Mouse (Mus musculus): ENCODE measurements around the gene Eif4e1b. TPM values are rescaled to one million over a fixed set of nuclear protein-coding genes. Genes with fewer than 3 reads are reported as not detected.
A peak's percentile ranks its signal among the peaks of the same experiment; 100 is the strongest.

Eif4e1b gene
- polyA plus RNA-seq, 1 experiment from 2014 or later, result not detected

DNA sequence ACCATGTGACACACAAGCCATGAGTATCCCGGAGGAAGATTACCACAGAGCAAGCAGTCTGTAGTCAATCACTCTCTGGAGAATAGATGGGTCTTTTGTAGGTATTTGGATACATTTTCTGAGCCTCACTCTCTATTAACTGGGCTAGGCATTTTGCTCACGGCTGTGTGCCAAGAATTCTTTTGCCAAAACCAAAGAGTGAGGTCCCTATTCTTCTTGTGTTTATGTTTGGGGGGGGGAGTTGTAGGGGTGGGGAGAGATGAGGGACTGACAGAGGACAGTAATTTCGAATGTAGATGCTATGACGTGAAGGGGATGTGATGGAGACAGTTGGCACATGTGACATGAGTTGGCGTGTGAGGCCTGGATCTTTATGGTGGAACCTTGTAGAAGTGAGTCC, 53.3 kb downstream of the Eif4e1b start:
- Histone ChIP-seq H3K36me3 (no peaks in the 10 kb centered on the region), H3K27ac (replicated peaks) (peak overlapping the region; percentile 80), H3K27me3 (no peaks in the 10 kb centered on the region), H3K4me1 (replicated peaks) (peaks cover 30% of the 10 kb centered on the region), H3K9ac (no peak overlapping the region), H3K4me2 (0 out of 2 replicates have a peak overlapping the region, but pooled peaks have one; percentile 31), H3K4me3 (no peak overlapping the region), H3K9me3 (no peaks in the 10 kb centered on the region)
- 63% methylated on average over 5 of the region's 5 CpGs for WGBS
- ATAC-seq (ENCODE audit: low read depth), result no peak

DNA sequence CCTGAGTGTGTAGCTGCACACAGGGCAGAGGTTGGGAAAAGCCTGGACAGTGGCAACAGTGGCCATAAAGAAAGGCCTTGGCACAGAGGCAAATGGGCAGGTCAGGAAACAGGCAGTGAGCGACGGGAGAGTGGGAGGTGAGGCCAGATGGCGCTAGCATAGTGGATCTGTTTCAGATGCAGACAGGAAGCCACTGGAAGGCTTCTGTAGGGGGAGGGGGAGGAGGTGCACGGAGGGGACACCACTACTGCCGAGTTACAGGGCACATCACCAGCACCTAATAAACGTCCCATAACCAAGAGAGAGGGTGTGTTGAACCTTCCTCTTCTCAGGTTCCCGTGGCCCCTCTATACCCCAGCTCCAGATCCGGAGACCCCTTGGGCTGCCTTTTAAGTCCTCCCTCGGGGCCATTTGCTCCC, 53.7 kb downstream of the Eif4e1b start:
- ATAC-seq (ENCODE audit: low read depth), result peak; percentile 29
- no peaks in the 10 kb centered on the region for H3K9me3 ChIP-seq
- no peaks in the 10 kb centered on the region for H3K27me3 ChIP-seq
- H3K4me2 ChIP-seq, result peak overlapping the region; percentile 31
- peaks cover 30% of the 10 kb centered on the region for H3K4me1 ChIP-seq (replicated peaks)
- H3K4me3 ChIP-seq, result no peak overlapping the region
- WGBS, result 2% methylated on average over 7 of the region's 9 CpGs
- peak overlapping the region; percentile 50; the same call in 1 of the 2 replicates for H3K9ac ChIP-seq
- peak overlapping the region; percentile 80 for H3K27ac ChIP-seq (replicated peaks)
- H3K36me3 ChIP-seq, result no peaks in the 10 kb centered on the region

Other genes starting within 250 kb of the Eif4e1b start
- gene 4833439L19Rik, start 218.6 kb upstream of the Eif4e1b start, polyA plus RNA-seq (2015; fragmentation: Nextera tagmentation; extraction: Ambion mirVana), result 246 and 252 TPM in 2 replicates
- gene Arl10, start 209.0 kb upstream of the Eif4e1b start, polyA plus RNA-seq (2015; fragmentation: Nextera tagmentation; extraction: Ambion mirVana), result 65.8 and 67.0 TPM in 2 replicates
- 56.0 and 67.5 TPM in 2 replicates for gene Nop16, start 193.9 kb upstream of the Eif4e1b start, polyA plus RNA-seq (2015; fragmentation: Nextera tagmentation; extraction: Ambion mirVana)
- gene Higd2a, start 193.8 kb upstream of the Eif4e1b start, polyA plus RNA-seq (2015; fragmentation: Nextera tagmentation; extraction: Ambion mirVana), result 216 and 245 TPM in 2 replicates
- 137 and 142 TPM in 2 replicates for gene Cltb, start 172.7 kb upstream of the Eif4e1b start, polyA plus RNA-seq (2015; fragmentation: Nextera tagmentation; extraction: Ambion mirVana)
- 64.5 and 67.7 TPM in 2 replicates for gene Faf2, start 162.2 kb upstream of the Eif4e1b start, polyA plus RNA-seq (2015; fragmentation: Nextera tagmentation; extraction: Ambion mirVana)
- gene Rnf44, start 90.1 kb upstream of the Eif4e1b start, polyA plus RNA-seq (2015; fragmentation: Nextera tagmentation; extraction: Ambion mirVana), result 84.2 and 92.9 TPM in 2 replicates
- gene Cdhr2, start 82.5 kb upstream of the Eif4e1b start, polyA plus RNA-seq (2015; fragmentation: Nextera tagmentation; extraction: Ambion mirVana), result 0.06 and 0.07 TPM in 2 replicates
- gene Gprin1, start 34.1 kb upstream of the Eif4e1b start, polyA plus RNA-seq (2015; fragmentation: Nextera tagmentation; extraction: Ambion mirVana), result 12.2 and 17.5 TPM in 2 replicates
- gene Sncb, start 17.4 kb upstream of the Eif4e1b start, polyA plus RNA-seq (2015; fragmentation: Nextera tagmentation; extraction: Ambion mirVana), result 21.1 and 21.6 TPM in 2 replicates
- 69.2 and 80.8 TPM in 2 replicates for gene Tspan17, start 5.4 kb downstream of the Eif4e1b start, polyA plus RNA-seq (2015; fragmentation: Nextera tagmentation; extraction: Ambion mirVana)
- gene Unc5a, start 165.4 kb downstream of the Eif4e1b start, polyA plus RNA-seq (2015; fragmentation: Nextera tagmentation; extraction: Ambion mirVana), result 9.0 and 10.4 TPM in 2 replicates
- 0.63 and 1.1 TPM in 2 replicates for gene Hk3, start 237.4 kb downstream of the Eif4e1b start, polyA plus RNA-seq (2015; fragmentation: Nextera tagmentation; extraction: Ambion mirVana)